Mouse (Mus musculus): ENCODE measurements around the gene Cnga4. TPM values are rescaled to one million over a fixed set of nuclear protein-coding genes. Genes with fewer than 3 reads are reported as not detected.

Cnga4 gene
- polyA plus RNA-seq, 1 experiment from 2014 or later = not detected

- no peaks in the 10 kb centered on the region for H3K36me3 ChIP-seq (ENCODE audit: control insufficient read depth, insufficient read depth, low read length)
- no peaks in the 10 kb centered on the region for H3K4me1 ChIP-seq (ENCODE audit: control insufficient read depth in 2 of 2, insufficient read depth in 2 of 2, low read length in 2 of 2)
- no peak overlapping the region for H3K27ac ChIP-seq (replicated peaks in 1 of 2; ENCODE audit: control insufficient read depth in 1 of 2, insufficient read depth in 1 of 2, low read depth in 2 of 2, low read length in 2 of 2)
- H3K4me3 ChIP-seq (ENCODE audit: control insufficient read depth in 1 of 2, insufficient read depth in 1 of 2, low read depth in 1 of 2, low read length in 2 of 2) = no peak overlapping the region
- ATAC-seq (ENCODE audit: insufficient number of reproducible peaks, insufficient read depth, low FRiP score, low read depth) = no peak
- 86% methylated on average over 7 of the region's 7 CpGs for WGBS
- H3K4me2 ChIP-seq (ENCODE audit: low read length) = no peak overlapping the region
- no peaks in the 10 kb centered on the region for H3K9me3 ChIP-seq (ENCODE audit: control insufficient read depth, low read length)
- no peaks in the 10 kb centered on the region for H3K27me3 ChIP-seq (ENCODE audit: control insufficient read depth, insufficient read depth, low read length)
- no peak overlapping the region for H3K9ac ChIP-seq (ENCODE audit: low read length)
Observed at GRCm38 (mm10) chr7:105416529-105416928, 12.2 kb downstream of the Cnga4 start.

- Histone ChIP-seq H3K4me2 (ENCODE audit: low read length) (no peak overlapping the region), H3K36me3 (ENCODE audit: control insufficient read depth, insufficient read depth, low read length) (no peaks in the 10 kb centered on the region), H3K9ac (ENCODE audit: low read length) (no peak overlapping the region), H3K27ac (replicated peaks in 1 of 2; ENCODE audit: control insufficient read depth in 1 of 2, insufficient read depth in 1 of 2, low read depth in 2 of 2, low read length in 2 of 2) (no peak overlapping the region), H3K9me3 (ENCODE audit: control insufficient read depth, low read length) (no peaks in the 10 kb centered on the region), H3K4me1 (ENCODE audit: control insufficient read depth in 2 of 2, insufficient read depth in 2 of 2, low read length in 2 of 2) (no peaks in the 10 kb centered on the region), H3K4me3 (ENCODE audit: control insufficient read depth in 1 of 2, insufficient read depth in 1 of 2, low read depth in 1 of 2, low read length in 2 of 2) (no peak overlapping the region), H3K27me3 (ENCODE audit: control insufficient read depth, insufficient read depth, low read length) (no peaks in the 10 kb centered on the region)
- ATAC-seq (ENCODE audit: insufficient number of reproducible peaks, insufficient read depth, low FRiP score, low read depth) = no peak
- 83% methylated on average over 5 of the region's 5 CpGs for WGBS
Observed at GRCm38 (mm10) chr7:105418106-105418505, 13.7 kb downstream of the Cnga4 start.

- H3K4me1 ChIP-seq (ENCODE audit: control insufficient read depth in 2 of 2, insufficient read depth in 2 of 2, low read length in 2 of 2) = peaks cover 0 to 2% of the 10 kb centered on the region in 2 experiments; a peak in 3 of 4 replicates
- ATAC-seq (ENCODE audit: insufficient number of reproducible peaks, insufficient read depth, low FRiP score, low read depth) = no peak
- peaks cover 27% of the 10 kb centered on the region for H3K27me3 ChIP-seq (ENCODE audit: control insufficient read depth, insufficient read depth, low read length)
- no peaks in the 10 kb centered on the region for H3K9me3 ChIP-seq (ENCODE audit: control insufficient read depth, low read length)
- no peak overlapping the region for H3K27ac ChIP-seq (replicated peaks in 1 of 2; ENCODE audit: control insufficient read depth in 1 of 2, insufficient read depth in 1 of 2, low read depth in 2 of 2, low read length in 2 of 2)
- H3K9ac ChIP-seq (ENCODE audit: low read length) = no peak overlapping the region
- 21% methylated on average over 2 of the region's 2 CpGs for WGBS
- H3K4me3 ChIP-seq (ENCODE audit: control insufficient read depth in 1 of 2, insufficient read depth in 1 of 2, low read depth in 1 of 2, low read length in 2 of 2) = no peak overlapping the region
- no peaks in the 10 kb centered on the region for H3K36me3 ChIP-seq (ENCODE audit: control insufficient read depth, insufficient read depth, low read length)
- no peak overlapping the region for H3K4me2 ChIP-seq (ENCODE audit: low read length)
Observed at GRCm38 (mm10) chr7:105420903-105421302, 16.5 kb downstream of the Cnga4 start.

- H3K27ac ChIP-seq (replicated peaks in 1 of 2; ENCODE audit: control insufficient read depth in 1 of 2, insufficient read depth in 1 of 2, low read depth in 2 of 2, low read length in 2 of 2) = no peak overlapping the region
- no peaks in the 10 kb centered on the region for H3K36me3 ChIP-seq (ENCODE audit: control insufficient read depth, insufficient read depth, low read length)
- H3K4me1 ChIP-seq (ENCODE audit: control insufficient read depth in 2 of 2, insufficient read depth in 2 of 2, low read length in 2 of 2) = peaks cover 0 to 5% of the 10 kb centered on the region in 2 experiments; a peak in 3 of 4 replicates
- no peak overlapping the region for H3K4me2 ChIP-seq (ENCODE audit: low read length)
- ATAC-seq (ENCODE audit: insufficient number of reproducible peaks, insufficient read depth, low FRiP score, low read depth) = no peak
- no peak overlapping the region for H3K4me3 ChIP-seq (ENCODE audit: control insufficient read depth in 1 of 2, insufficient read depth in 1 of 2, low read depth in 1 of 2, low read length in 2 of 2)
- WGBS = 19% methylated on average over 5 of the region's 5 CpGs
- no peaks in the 10 kb centered on the region for H3K9me3 ChIP-seq (ENCODE audit: control insufficient read depth, low read length)
- peaks cover 45% of the 10 kb centered on the region for H3K27me3 ChIP-seq (ENCODE audit: control insufficient read depth, insufficient read depth, low read length)
- no peak overlapping the region for H3K9ac ChIP-seq (ENCODE audit: low read length)
Observed at GRCm38 (mm10) chr7:105424368-105424767, 20.0 kb downstream of the Cnga4 start.

- no peak; the same call in 1 of the 2 replicates for ATAC-seq (ENCODE audit: insufficient number of reproducible peaks, insufficient read depth, low FRiP score, low read depth)
- H3K27ac ChIP-seq (replicated peaks in 1 of 2; ENCODE audit: control insufficient read depth in 1 of 2, insufficient read depth in 1 of 2, low read depth in 2 of 2, low read length in 2 of 2) = no peak within 1 kb of the TSS
- H3K4me2 ChIP-seq (ENCODE audit: low read length) = peak within 1 kb of the TSS; percentile 70
- 4% methylated on average over 31 of the region's 31 CpGs for WGBS
- H3K27me3 ChIP-seq (ENCODE audit: control insufficient read depth, insufficient read depth, low read length) = peaks cover 45% of the 10 kb centered on the region
- no peaks in the 10 kb centered on the region for H3K36me3 ChIP-seq (ENCODE audit: control insufficient read depth, insufficient read depth, low read length)
- H3K4me1 ChIP-seq (ENCODE audit: control insufficient read depth in 2 of 2, insufficient read depth in 2 of 2, low read length in 2 of 2) = peaks cover 0 to 5% of the 10 kb centered on the region in 2 experiments; a peak in 3 of 4 replicates
- H3K9ac ChIP-seq (ENCODE audit: low read length) = peak within 1 kb of the TSS; percentile 54
- no peaks in the 10 kb centered on the region for H3K9me3 ChIP-seq (ENCODE audit: control insufficient read depth, low read length)
- H3K4me3 ChIP-seq (ENCODE audit: control insufficient read depth in 1 of 2, insufficient read depth in 1 of 2, low read depth in 1 of 2, low read length in 2 of 2) = peak within 1 kb of the TSS; percentile 35 to 38
Observed at GRCm38 (mm10) chr7:105425424-105426043, 21.2 kb downstream of the Cnga4 start, which contains the start of gene Cckbr. Gene Cckbr, plus strand, starts transcription at chr7:105425731.

- Histone ChIP-seq H3K9ac (ENCODE audit: low read length) (peak overlapping the region; percentile 54), H3K9me3 (ENCODE audit: control insufficient read depth, low read length) (no peaks in the 10 kb centered on the region), H3K4me3 (ENCODE audit: control insufficient read depth in 1 of 2, insufficient read depth in 1 of 2, low read depth in 1 of 2, low read length in 2 of 2) (peak overlapping the region; percentile 35 to 38), H3K4me2 (ENCODE audit: low read length) (peak overlapping the region; percentile 70), H3K36me3 (ENCODE audit: control insufficient read depth, insufficient read depth, low read length) (no peaks in the 10 kb centered on the region), H3K27ac (replicated peaks in 1 of 2; ENCODE audit: control insufficient read depth in 1 of 2, insufficient read depth in 1 of 2, low read depth in 2 of 2, low read length in 2 of 2) (no peak overlapping the region), H3K27me3 (ENCODE audit: control insufficient read depth, insufficient read depth, low read length) (peaks cover 45% of the 10 kb centered on the region), H3K4me1 (ENCODE audit: control insufficient read depth in 2 of 2, insufficient read depth in 2 of 2, low read length in 2 of 2) (peaks cover 0 to 5% of the 10 kb centered on the region in 2 experiments; a peak in 3 of 4 replicates)
- 12% methylated on average over 10 of the region's 11 CpGs for WGBS
- ATAC-seq (ENCODE audit: insufficient number of reproducible peaks, insufficient read depth, low FRiP score, low read depth) = no peak
Observed at GRCm38 (mm10) chr7:105426051-105426450, 21.7 kb downstream of the Cnga4 start.

GRCm38 (mm10) chr7:105432058-105432457 lies 27.7 kb downstream of the Cnga4 start:
- Histone ChIP-seq H3K27ac (replicated peaks in 1 of 2; ENCODE audit: control insufficient read depth in 1 of 2, insufficient read depth in 1 of 2, low read depth in 2 of 2, low read length in 2 of 2) (no peak overlapping the region), H3K4me2 (ENCODE audit: low read length) (no peak overlapping the region), H3K36me3 (ENCODE audit: control insufficient read depth, insufficient read depth, low read length) (no peaks in the 10 kb centered on the region), H3K4me3 (ENCODE audit: control insufficient read depth in 1 of 2, insufficient read depth in 1 of 2, low read depth in 1 of 2, low read length in 2 of 2) (no peak overlapping the region), H3K4me1 (ENCODE audit: control insufficient read depth in 2 of 2, insufficient read depth in 2 of 2, low read length in 2 of 2) (no peaks in the 10 kb centered on the region), H3K9me3 (ENCODE audit: control insufficient read depth, low read length) (no peaks in the 10 kb centered on the region), H3K9ac (ENCODE audit: low read length) (no peak overlapping the region), H3K27me3 (ENCODE audit: control insufficient read depth, insufficient read depth, low read length) (peaks cover 9% of the 10 kb centered on the region; the same call in 1 of the 2 replicates)
- WGBS = 23% methylated on average over 1 of the region's 1 CpGs
- ATAC-seq (ENCODE audit: insufficient number of reproducible peaks, insufficient read depth, low FRiP score, low read depth) = no peak

GRCm38 (mm10) chr7:105433859-105434258 lies 29.5 kb downstream of the Cnga4 start:
- H3K36me3 ChIP-seq (ENCODE audit: control insufficient read depth, insufficient read depth, low read length) = no peaks in the 10 kb centered on the region
- no peaks in the 10 kb centered on the region for H3K9me3 ChIP-seq (ENCODE audit: control insufficient read depth, low read length)
- H3K27me3 ChIP-seq (ENCODE audit: control insufficient read depth, insufficient read depth, low read length) = peaks cover 4% of the 10 kb centered on the region; the same call in 1 of the 2 replicates
- 73% methylated on average over 16 of the region's 17 CpGs for WGBS
- H3K27ac ChIP-seq (replicated peaks in 1 of 2; ENCODE audit: control insufficient read depth in 1 of 2, insufficient read depth in 1 of 2, low read depth in 2 of 2, low read length in 2 of 2) = no peak overlapping the region
- ATAC-seq (ENCODE audit: insufficient number of reproducible peaks, insufficient read depth, low FRiP score, low read depth) = no peak
- no peak overlapping the region for H3K9ac ChIP-seq (ENCODE audit: low read length)
- H3K4me1 ChIP-seq (ENCODE audit: control insufficient read depth in 2 of 2, insufficient read depth in 2 of 2, low read length in 2 of 2) = peaks cover 7 to 8% of the 10 kb centered on the region in 2 experiments; a peak in 3 of 4 replicates
- no peak overlapping the region for H3K4me3 ChIP-seq (ENCODE audit: control insufficient read depth in 1 of 2, insufficient read depth in 1 of 2, low read depth in 1 of 2, low read length in 2 of 2)
- no peak overlapping the region for H3K4me2 ChIP-seq (ENCODE audit: low read length)
